Mouse (Mus musculus) liver (tissue): ENCODE measurements at regions not wholly inside any gene's neighbourhood (a gene's known extent, or its start where the extent isn't known, plus 50 kb on each side); places are given as distances from the start of the nearest gene placed in this dataset.

ENCODE experiments used
- DNase-seq: peaks from one replicate; pipeline ENCODE4 v3.0.0-alpha.2; 2020; ENCODE audit warnings: mixed read lengths

DNA sequence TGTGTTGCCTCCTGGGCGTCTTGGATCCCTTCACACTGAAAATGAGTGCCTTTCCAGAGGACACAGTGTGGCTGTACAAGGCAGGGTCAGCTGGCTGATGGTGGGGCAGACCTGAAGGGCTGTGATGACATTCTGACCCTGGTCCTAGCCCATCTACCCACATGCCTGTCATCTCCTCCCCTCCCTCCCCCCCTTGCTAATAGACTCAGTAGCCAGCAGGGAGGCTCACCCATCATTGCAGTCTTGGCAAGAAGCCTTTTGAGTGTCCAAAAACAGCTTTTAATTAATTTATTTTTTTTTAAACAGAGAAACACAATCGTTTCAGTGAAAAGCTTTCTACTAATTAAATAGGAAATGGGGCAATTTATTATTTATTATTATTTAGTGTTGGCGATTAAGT, 67.0 kb upstream of the Ssx2ip start:
- DNase-seq = no peak

DNA sequence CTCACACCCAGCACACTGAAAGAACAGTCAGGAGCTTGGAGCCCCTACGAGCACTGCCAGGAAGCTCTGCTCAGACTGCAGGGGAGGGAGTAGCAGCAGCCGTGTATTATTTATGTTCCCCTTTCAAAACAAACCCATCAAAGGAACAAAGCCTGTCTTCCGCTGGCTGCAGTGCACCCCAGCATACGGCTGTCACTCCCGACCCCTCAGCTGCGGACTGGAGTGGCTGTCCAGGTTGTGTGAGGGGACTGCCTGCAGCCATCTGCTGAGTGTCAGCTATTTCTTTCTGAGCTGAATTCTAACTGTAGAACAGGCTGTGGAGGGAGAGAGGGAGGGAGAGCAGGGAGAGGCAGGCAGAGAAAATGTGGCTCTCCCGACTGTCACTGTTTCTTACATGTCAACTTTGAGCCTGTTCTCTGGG, 66.6 kb upstream of the Ssx2ip start:
- DNase-seq = no peak

DNA sequence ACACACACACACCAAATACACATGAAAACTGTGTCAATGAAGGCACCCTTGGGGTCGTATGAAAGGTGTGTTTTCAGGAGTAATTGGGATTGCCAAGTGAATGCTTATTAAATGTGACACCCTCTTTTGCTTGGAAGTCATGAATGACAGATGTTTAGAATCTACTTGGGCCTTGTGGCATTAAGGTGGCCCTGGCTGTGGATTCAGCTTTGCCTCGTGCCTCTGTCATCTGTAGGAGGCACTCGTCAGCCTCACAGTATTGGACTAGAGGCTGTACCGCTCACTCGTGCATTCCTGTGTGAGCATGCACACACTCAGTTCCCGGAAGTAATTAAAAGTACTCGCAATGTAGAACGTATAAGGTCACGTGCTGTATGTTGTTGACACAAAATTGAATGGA, 66.0 kb upstream of the Ssx2ip start:
- no peak for DNase-seq

DNA sequence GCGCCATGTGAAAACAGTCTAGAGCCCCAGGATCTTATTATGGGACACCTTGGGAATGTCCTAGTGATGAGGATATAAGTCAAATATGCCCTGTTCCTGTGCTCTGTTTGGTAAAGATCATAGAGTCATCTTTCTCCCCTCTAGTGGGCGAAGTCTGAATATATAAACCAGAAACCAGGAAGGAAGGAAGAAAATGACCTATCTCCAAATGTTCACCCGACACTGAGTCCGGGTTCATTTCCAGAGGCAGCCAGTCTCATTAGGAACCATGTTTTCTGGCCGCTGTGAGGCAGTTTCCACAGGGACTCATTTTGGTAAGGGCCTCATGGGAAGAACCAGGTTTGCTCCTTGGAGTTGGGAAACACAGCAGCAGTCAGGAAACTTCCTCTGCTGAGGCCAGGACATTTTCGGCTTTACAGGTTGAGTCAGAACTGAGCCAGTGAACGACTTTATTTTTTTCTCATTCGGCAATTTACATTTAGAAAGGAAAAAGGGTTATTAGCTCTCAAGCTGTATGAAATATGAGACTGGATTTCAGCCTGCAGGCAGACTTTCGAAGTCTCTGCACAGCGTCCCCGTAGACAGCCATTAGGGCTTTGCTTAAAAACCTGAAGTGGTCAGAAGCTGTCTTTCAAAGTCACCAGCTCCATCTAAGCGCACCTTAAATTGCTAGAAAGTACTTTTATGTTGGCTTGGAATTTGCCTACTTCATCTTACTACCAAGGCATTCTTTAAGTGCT, 64.0 kb upstream of the Ssx2ip start:
- DNase-seq = no peak

DNA sequence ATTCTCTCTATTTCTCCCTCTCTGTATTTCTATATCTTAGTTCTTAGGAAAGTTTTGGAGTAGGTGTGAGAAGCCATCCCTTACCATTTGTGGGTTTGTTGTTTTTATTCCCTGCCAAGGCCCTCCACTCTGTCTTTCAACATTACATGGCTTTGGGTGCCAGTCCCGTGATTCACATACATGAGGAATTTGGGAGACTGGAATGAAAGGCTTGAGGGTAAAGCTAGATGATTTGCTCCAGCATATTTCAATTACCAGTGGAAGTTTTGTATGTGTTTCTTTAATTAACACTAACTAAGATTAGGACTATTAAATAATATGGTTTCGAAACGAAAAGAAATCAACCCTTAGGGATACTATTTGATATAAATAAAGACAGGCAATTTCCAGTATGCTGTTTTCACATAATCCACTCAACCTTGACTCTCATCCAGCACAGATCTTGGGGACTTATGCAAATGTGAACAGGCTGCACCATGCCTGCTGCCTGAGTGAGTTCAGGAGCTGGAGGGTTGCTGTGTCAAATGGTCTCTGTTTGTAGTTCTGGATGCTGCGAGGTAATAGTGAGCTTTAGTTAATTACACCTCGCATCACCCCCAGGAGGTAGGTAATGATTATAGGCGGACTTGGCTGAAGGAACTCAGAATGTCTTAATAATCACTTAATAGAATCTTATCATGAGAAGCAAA, 62.6 kb upstream of the Ssx2ip start:
- no peak for DNase-seq

DNA sequence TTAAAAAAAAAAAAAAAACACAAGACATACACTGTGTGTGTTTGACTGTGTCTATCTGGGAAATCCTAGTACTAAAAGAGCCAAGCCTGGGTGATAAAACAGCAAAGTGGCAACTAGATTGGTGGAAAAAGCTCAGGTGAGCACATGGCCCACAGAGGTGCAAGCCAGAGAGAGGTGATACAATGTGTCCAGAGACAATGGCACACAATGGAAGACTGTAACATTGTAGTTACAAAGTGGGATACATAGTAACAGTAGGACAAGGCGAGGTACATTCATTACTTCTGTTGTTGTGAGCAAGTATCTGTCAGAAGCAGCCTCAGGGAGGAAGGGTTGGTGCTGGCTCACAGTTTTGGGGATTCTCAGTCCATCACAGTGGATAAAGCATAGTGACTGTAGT, 61.7 kb upstream of the Ssx2ip start:
- no peak for DNase-seq

DNA sequence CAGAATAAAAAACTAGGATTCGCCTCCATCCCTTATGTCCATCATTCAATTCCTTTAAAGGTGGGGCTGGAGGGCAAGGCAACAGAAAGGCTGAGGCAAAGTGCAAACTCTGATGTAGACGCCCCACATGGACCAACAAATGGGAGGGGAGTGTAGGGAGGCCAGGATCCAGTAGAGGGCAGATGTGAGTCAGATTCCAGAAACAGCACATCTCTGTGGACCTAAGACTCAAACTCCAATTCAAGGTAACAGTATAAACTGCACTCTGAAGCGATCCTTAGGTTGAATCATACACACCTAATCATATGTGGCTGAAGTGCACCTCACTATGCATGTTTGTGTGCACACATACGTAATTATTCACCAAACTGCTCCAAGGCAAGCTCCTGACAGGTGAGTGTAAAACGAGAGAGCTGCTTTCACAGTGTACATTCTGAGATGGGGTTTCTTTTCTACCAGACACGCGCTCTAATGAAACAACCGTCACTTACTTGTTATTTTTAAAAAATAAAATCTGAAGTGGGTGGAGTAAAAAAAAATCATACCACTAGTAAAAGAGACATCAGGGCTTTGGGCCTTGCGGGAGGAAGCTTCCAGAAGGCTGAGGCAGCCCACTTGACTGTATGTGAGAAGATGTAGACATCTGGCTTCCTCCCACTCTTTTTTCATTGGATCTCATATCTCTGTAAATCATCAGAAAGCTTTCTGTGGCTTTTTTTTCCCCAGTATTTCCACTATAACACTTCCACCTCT, 60.6 kb upstream of the Ssx2ip start:
- DNase-seq = peak; percentile 68

DNA sequence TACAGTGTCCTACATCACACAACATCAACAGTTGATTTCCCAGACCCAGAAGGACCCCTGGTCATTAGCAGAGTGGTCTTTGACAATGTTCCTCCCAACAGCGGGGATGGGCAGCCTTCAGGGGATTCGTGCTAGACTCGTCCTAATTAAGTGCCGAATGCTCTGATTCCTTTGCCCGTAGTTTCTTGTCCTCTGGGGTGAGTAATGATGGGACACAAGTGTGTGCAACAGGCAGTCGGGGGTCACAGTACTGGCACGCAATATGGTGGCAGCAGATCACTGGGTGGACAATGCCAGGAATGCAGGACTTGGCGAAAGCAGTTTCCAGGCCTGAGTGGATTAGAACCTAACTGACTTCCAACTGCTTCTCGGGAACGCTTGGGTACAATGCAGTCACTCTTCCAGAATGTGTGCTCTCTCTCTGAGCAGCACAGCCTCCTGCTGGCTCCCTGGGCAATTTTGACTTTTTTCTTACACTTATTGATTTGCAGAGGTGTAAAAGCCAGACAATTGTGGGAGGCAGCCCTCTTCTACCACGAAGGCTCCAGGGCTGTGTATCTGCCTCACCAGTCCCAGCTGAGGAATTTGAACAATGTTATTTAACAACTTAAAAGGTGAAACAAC, 59.9 kb upstream of the Ssx2ip start:
- DNase-seq = no peak

DNA sequence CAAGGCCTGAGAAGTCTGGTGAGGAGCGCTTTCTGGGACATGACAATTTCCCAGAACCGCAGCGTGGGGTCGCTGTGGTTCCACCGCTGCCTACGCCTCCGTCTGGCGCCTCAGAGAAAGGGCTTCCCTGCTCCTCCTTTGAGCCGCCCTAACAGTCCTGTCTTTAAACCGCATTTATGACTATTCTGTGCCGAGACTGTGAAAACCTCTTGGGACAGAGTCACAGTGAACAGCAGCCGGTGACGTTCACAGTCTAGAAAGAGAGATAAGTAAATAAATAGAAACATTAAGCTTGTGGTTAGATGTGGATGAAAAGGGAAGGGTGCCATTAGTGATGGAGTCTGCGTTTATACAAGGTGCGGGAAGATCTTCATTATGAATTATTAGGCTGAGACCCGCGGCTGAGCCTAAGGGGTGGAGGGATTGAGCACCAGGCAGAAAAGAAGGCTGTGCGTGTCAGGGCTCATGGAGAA, 59.1 kb upstream of the Ssx2ip start:
- peak; percentile 74 for DNase-seq

DNA sequence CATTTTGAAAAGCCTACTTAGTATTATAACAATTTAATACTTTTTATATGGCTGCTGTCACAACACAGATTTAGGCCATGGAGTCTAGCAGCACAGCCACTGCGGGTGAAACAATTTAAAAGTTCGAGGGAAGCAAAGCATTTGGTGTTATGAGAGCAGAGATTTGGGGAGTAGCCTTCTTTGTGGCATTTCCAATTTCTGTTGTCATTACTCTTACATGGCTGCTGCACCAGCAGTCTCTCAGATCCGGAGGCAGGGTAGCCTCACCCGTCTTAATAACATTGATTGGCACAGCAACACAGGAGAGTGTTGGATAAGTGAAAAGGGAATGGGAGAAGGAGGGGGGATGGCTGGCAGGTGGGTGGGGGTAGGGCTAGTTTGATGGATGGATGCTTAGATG, 58.5 kb upstream of the Ssx2ip start:
- DNase-seq = no peak

DNA sequence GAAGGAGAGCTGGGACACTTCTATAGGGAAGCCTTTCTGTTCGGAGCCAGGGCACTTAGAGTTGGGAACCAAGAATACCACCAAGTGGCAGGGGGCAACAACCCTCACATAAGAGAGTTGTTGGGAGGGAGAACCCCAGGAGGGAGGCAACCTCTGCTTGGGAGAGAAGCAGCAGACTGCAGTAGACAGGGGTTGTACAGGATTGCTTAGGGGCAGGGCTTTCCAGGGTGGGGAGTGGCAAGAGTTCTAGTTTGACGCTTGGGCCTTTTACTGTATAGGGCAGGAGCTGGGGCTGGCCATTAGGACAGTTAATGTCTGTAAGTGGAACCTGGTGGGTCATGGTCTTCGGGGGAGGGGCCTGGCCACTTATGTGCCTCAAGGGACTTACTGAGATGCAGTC, 57.1 kb upstream of the Ssx2ip start:
- no peak for DNase-seq

DNA sequence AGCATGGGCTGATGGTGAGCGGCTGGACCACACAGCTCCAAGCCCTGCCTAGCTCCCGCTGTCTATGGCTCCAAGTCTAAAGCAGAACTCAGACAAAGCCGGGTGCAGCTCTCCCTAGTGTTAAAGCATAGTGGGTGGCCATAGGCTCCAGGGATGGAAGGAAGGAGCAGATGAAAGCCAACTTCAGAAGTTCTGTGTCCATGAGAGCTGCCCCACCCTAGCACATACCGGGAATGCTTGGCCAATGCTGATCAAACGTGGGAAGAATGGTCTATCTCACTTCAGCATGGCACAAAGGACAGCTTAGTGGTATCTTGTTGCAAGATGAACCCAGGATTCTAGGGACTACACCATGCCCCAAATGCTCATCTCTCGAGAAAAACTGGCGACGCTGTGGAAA, 55.5 kb upstream of the Ssx2ip start:
- DNase-seq = no peak

DNA sequence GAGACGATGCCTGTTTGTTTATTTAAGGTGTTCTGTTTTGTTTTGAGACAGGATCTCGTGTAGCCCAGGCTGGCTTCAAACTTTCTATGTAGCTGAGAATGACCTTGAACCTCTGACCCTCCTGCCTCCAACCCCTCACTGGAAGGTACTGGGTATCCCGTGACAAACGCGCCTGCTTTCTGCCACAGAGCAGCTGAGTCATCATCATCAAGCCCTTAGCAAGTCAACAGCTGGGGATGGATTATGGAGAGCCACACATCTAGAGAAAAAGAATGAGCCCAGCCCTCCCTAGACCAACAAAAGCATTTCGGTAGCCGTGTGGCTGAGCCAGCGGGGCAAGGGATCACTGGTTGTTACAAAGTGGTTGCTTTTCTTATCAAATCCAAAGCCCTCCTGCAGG, 55.0 kb upstream of the Ssx2ip start:
- no peak for DNase-seq

DNA sequence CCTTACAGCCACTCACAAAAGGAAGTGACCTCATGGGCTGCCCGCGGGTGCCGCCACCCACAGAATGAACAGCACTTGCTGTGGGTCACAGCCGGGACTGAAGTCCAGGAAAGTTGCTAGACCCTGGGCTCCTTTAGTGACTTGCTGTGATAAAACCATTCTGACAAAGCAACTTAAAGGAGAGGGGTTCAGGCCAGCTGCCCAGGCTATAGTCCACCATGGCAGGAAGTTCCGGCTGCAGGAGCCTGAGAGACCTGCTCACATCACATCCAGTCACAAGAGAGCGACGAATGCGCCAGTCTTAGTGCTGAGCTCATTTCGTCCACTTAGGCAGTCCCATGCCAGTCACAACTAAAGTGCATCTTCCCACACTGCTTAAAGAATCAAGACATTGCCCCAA, 54.3 kb upstream of the Ssx2ip start:
- DNase-seq = no peak

DNA sequence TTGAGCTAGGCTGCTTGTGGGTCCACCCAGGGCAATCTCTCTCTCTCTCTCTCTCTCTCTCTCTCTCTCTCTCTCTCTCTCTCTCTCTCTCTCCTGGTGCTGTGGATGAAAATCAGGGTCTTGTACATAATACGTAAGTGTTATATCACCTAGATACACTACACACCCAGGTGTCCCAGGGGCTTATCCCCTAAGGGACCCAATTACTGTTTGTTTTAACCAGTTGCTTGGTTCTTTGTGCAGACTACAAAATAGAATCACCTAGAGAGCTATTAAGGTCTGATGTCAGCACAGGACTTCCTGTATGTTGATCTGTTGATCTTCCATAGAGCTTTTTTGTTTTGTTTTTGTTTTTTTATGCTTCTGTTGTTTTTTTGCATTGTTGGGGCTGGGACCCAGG, 53.0 kb upstream of the Ssx2ip start:
- DNase-seq = no peak

DNA sequence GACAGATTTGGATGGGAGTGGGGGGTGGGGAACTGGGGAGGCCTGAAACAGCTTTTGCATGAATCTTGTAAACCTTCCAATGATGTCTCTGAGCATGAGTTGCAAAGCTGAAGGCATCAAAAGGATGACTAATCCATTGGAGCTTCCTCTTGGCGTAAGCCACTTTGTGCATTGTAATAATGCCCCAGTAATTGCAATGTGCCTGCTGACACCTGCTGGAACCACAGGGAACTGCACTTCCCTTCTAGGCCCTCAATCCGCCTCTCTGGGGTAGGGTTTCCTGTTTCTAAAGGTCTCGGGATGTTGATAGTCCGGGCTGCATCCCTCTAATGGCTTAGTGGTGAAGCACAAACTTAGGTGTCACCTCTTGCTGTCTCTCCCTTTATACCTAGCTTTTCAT, 52.3 kb upstream of the Ssx2ip start:
- DNase-seq = peak; percentile 57

DNA sequence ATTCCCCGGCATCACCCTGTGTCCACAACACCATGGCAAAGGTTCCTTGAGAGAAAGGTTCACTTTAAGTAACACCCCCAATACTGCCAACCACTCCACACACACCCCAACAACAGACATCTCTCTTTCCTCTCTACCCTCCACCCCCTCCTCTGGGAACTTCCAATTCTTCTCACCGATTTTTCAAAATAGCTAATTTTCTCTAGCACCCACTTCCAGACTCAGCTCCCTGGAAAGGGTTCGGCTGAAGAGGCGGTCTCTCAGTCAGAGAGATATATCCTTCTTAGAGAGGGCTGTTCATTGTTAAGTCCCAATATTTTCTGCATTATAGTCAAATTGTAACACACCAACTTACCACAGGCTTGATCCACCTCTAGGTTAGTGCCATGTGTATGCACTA, 50.5 kb upstream of the Ssx2ip start:
- DNase-seq = no peak
